Mouse (Mus musculus) embryonic facial prominence, embryonic 11.5 days (tissue): Measurements from ENCODE around the gene Gm14698. TPM values are rescaled to one million over a fixed set of nuclear protein-coding genes. Genes with fewer than 3 reads are reported as not detected.
A peak's percentile ranks its signal among the peaks of the same experiment; 100 is the strongest.
"Not testable (repeated sequence)": the region's sequence is repeated elsewhere in the genome, so short reads cannot be mapped to it uniquely, and the experiment has no call there.

Experiments used
- ATAC-seq: fragments of 200-750 bp; cut with Nextera tagmentation; replicated peaks from 2 replicates; pipeline ENCODE4 v1.8.0; 2017; ENCODE audit warnings: low read depth; ENCODE audit not compliant: insufficient number of reproducible peaks, low FRiP score, low TSS enrichment
- DNase-seq: peaks from one replicate; pipeline ENCODE4 v3.0.0-alpha.2; 2015; ENCODE audit warnings: low spot score
- H3K27ac ChIP-seq: fragments of 300-500 bp; sonication (generic); replicated peaks from 2 replicates; pipeline ENCODE4 v1.5.1; 2014; ENCODE audit warnings: mild to moderate bottlenecking, low read depth, low read length, control low read depth
- H3K27me3 ChIP-seq: fragments of 300-500 bp; sonication (generic); 2 replicates; pipeline ENCODE4 v1.6.1; 2014; ENCODE audit warnings: mild to moderate bottlenecking, low read length, moderate library complexity, mixed read lengths; ENCODE audit not compliant: control insufficient read depth, insufficient read depth
- H3K36me3 ChIP-seq: fragments of 300-500 bp; sonication (generic); replicated peaks from 2 replicates; pipeline ENCODE4 v1.6.1; 2014; ENCODE audit warnings: low read depth, mild to moderate bottlenecking, low read length, moderate library complexity, mixed read lengths; ENCODE audit not compliant: control insufficient read depth, insufficient read depth
- H3K4me1 ChIP-seq: fragments of 300-500 bp; sonication (generic); 2 replicates; pipeline ENCODE4 v1.6.1; 2014; ENCODE audit warnings: low read length, mixed read lengths; ENCODE audit not compliant: control insufficient read depth, insufficient read depth
- H3K4me2 ChIP-seq: fragments of 300-500 bp; sonication (generic); 2 replicates; pipeline ENCODE4 v1.6.1; 2014; ENCODE audit warnings: low read depth, mild to moderate bottlenecking, control low read depth, low read length, moderate library complexity
- H3K4me3 ChIP-seq: fragments of 300-500 bp; sonication (generic); 2 replicates; pipeline ENCODE4 v1.5.1; 2014; ENCODE audit warnings: low read depth, low read length, control low read depth
- H3K9ac ChIP-seq: fragments of 300-500 bp; sonication (generic); replicated peaks from 2 replicates; pipeline ENCODE4 v1.6.1; 2014; ENCODE audit warnings: mild to moderate bottlenecking, control low read depth, low read length
- H3K9me3 ChIP-seq: fragments of 300-500 bp; sonication (generic); replicated peaks from 2 replicates; pipeline ENCODE4 v1.6.1; 2016; ENCODE audit warnings: mild to moderate bottlenecking, low read length, inconsistent platforms, mixed read lengths; ENCODE audit not compliant: control insufficient read depth
- WGBS: fragments of 180-500 bp; shearing (Covaris S2); extraction: QIAGEN DNeasy Blood & Tissue Kit; methylation state at CpG from one replicate; pipeline ENCODE4 v1.1.7; 2014; 5-methylcytosine and 5-hydroxymethylcytosine counted together
- polyA plus RNA-seq: library from polyadenylated mRNA; unstranded; fragments of >200 nt; fragmentation: Nextera tagmentation; extraction: Ambion mirVana; gene quantifications from 2 replicates; pipeline ENCODE4 v1.2.1, GENCODE M21; 2014

Gene Gm14698
- 4.5 and 5.7 TPM in 2 replicates for polyA plus RNA-seq

- not testable (repeated sequence) for H3K27me3 ChIP-seq, H3K9me3 ChIP-seq, H3K36me3 ChIP-seq, H3K27ac ChIP-seq, H3K4me1 ChIP-seq, H3K9ac ChIP-seq
- DNase-seq (peak; percentile 8), ATAC-seq (peak; percentile 62; the same call in 1 of the 2 replicates)
- WGBS: 19% methylated on average over 17 of the region's 36 CpGs
- Histone ChIP-seq H3K4me3 (peak within 1 kb of the TSS; percentile 22; the same call in 1 of the 2 replicates), H3K4me2 (peak within 1 kb of the TSS; percentile 7; the same call in 1 of the 2 replicates)
Measured at GRCm38 (mm10) chrX:68821059-68821458, at the start of gene Gm14698. Gene Gm14698 (plus strand): TSS chrX:68821093.

GRCm38 (mm10) chrX:68820449-68820848 lies 444 bp upstream of the Gm14698 start:
- not testable (repeated sequence) for H3K36me3 ChIP-seq, H3K27ac ChIP-seq, H3K9ac ChIP-seq, H3K4me3 ChIP-seq, H3K9me3 ChIP-seq, H3K4me2 ChIP-seq, DNase-seq, H3K4me1 ChIP-seq, H3K27me3 ChIP-seq, ATAC-seq
- 19% methylated on average over 2 of the region's 2 CpGs for WGBS

GRCm38 (mm10) chrX:68839548-68840444 lies 18.9 kb downstream of the Gm14698 start:
- no peaks in the 10 kb centered on the region for H3K27me3 ChIP-seq
- 16% methylated on average over 5 of the region's 5 CpGs for WGBS
- H3K36me3 ChIP-seq: no peaks in the 10 kb centered on the region
- no peaks in the 10 kb centered on the region for H3K9me3 ChIP-seq
- ATAC-seq (0 out of 2 replicates have a peak, but pooled peaks have one; percentile 34), DNase-seq (peak; percentile 55)
- H3K4me2 ChIP-seq: no peak overlapping the region
- no peak overlapping the region for H3K27ac ChIP-seq
- H3K9ac ChIP-seq: no peak overlapping the region
- no peak overlapping the region for H3K4me3 ChIP-seq
- H3K4me1 ChIP-seq: no peaks in the 10 kb centered on the region

GRCm38 (mm10) chrX:68865145-68865544 lies 44.3 kb downstream of the Gm14698 start:
- H3K4me3 ChIP-seq: no peak overlapping the region
- H3K9me3 ChIP-seq: no peaks in the 10 kb centered on the region
- ATAC-seq (no peak), DNase-seq (no peak)
- no peak overlapping the region for H3K27ac ChIP-seq
- H3K4me2 ChIP-seq: no peak overlapping the region
- 45% methylated on average over 2 of the region's 2 CpGs for WGBS
- H3K9ac ChIP-seq: no peak overlapping the region
- no peaks in the 10 kb centered on the region for H3K4me1 ChIP-seq
- no peaks in the 10 kb centered on the region for H3K27me3 ChIP-seq
- H3K36me3 ChIP-seq: no peaks in the 10 kb centered on the region

Other genes starting within 250 kb of the Gm14698 start
- gene Fmr1, start 142.6 kb upstream of the Gm14698 start, polyA plus RNA-seq: 65.5 and 69.2 TPM in 2 replicates
- not detected in 2 replicates for gene Fmr1nb, start 59.3 kb upstream of the Gm14698 start, polyA plus RNA-seq
- gene Gm6812, start 72.0 kb downstream of the Gm14698 start, polyA plus RNA-seq: not detected in 2 replicates